Mouse (Mus musculus) erythroblast, embryonic 14.5 days (primary cell): ENCODE data around the gene Bcl2a1b.
"Not testable (repeated sequence)": the region's sequence is repeated elsewhere in the genome, so short reads cannot be mapped to it uniquely, and the experiment has no call there.

Experiments
- GATA1 ChIP-seq: IDR thresholded peaks from 2 replicates; pipeline ENCODE4 v1.6.1; 2012; ENCODE audit warnings: low read length, inconsistent platforms, mixed read lengths
- TAL1 ChIP-seq: IDR thresholded peaks from 3 replicates; pipeline ENCODE4 v1.6.1; 2012; ENCODE audit warnings: low read length, inconsistent platforms, mixed read lengths

DNA sequence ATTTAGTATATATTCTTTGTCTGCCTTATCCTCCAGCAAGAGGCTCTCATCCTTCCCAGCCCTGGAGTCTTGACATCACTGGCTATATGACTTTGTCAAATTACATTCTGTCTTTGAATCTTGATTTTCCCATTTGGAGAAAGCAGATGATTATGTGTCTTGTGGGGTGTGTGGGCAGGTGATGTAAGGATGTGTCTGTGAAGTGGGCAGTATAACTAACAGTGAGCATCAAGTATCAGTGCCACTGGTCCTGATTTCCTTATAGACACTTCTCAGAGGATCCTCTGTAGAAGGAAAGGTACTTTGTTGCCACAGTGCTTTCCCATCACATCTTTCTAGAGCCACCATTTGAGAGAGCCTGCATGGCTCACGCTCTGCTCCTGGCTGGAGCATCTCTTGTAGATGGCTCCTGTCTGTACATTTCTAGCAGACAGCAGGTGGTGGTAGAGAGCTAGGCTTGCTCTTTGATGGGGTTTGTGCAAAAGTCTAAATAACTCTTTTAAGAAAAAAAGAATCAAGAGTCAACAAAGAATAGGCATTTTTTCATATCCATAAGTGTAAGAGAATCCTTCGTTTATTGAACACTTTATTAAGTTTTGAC is 32.0 kb downstream of the Bcl2a1b start:
- not testable (repeated sequence) for TF ChIP-seq TAL1, GATA1
